18 mouse cellular contexts compared by ENCODE assay signal in the genomic region with DNA sequence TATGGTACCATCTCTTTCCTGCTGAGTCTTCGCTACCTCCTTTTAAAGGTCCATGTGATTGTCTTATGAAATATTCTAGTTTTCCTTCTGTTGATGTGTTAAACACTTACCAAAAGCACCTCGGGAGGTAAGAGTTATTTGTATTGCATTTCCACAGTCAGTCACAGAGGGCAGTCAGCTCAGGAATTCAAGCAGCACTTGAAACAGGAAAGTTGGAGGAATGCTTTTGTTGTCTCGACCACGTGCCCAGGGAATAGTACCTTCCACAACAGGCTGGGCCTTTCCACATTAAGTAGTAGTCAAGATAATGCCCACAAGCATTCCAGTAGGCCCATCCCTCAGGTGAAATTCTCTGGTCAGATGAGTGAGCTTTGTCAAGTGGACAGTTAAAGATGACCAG. TPM values are rescaled to one million over a fixed set of nuclear protein-coding genes. Genes with fewer than 3 reads are reported as not detected.
DNase-seq lines count a peak whose midpoint lies in the region; ATAC-seq and TF ChIP-seq lines count a peak whose summit lies in the region.
"Had no signal": no experiment of that assay in that cellular context is flagged by ENCODE, and none has a peak within 500 bp of the region (broad histone marks: within the 10 kb centered on the region; RNA-seq: fewer than 3 reads in every experiment).

No protein-coding gene starts in this region.

- no peak overlapping the region for H3K4me2 ChIP-seq in heart, embryonic 16.5 days (ENCODE audit: low read depth, low read length)
- no peak overlapping the region for H3K4me2 ChIP-seq in midbrain, postnatal 0 days (ENCODE audit: low read depth, low read length, poor library complexity, severe bottlenecking)
- H3K4me2 ChIP-seq in midbrain, embryonic 15.5 days: no peak overlapping the region
- H3K4me2 ChIP-seq in midbrain, embryonic 14.5 days (ENCODE audit: low read length): no peak overlapping the region
- H3K4me2 ChIP-seq: embryonic facial prominence, embryonic 15.5 days; hindbrain, embryonic 12.5 days; intestine, embryonic 15.5 days; liver, embryonic 13.5 days had no signal

- ATAC-seq in heart, embryonic 16.5 days (replicated peaks; ENCODE audit: extremely low read depth, insufficient read depth, low FRiP score): no peak
- no peak for ATAC-seq in midbrain, postnatal 0 days (ENCODE audit: low FRiP score)
- ATAC-seq in midbrain, embryonic 15.5 days (replicated peaks): no peak
- no peak for ATAC-seq in midbrain, embryonic 14.5 days (ENCODE audit: low FRiP score, low TSS enrichment)
- ATAC-seq: intestine, embryonic 15.5 days had no signal

- peak; percentile 3 for DNase-seq in embryo, embryonic 10.5 days (ENCODE audit: low spot score)
- no peak for DNase-seq in embryo, embryonic 11 days
- DNase-seq in heart, postnatal 25 days (ENCODE audit: low spot score): no peak
- no peak for DNase-seq in midbrain, postnatal 0 days (ENCODE audit: low spot score)
- DNase-seq in ovary, adult 18-20 months (ENCODE audit: low spot score): no peak
- no peak for DNase-seq in midbrain, embryonic 14.5 days
- DNase-seq: adrenal gland, postnatal 10 days; cerebellum, adult 11-12 months; cerebellum, postnatal 25 days; liver, embryonic 13.5 days; thymus, adult 18-20 months had no signal

- peak overlapping the region; percentile 3 for H3K27ac ChIP-seq in heart, embryonic 16.5 days (ENCODE audit: low read length)
- no peak overlapping the region for H3K27ac ChIP-seq in midbrain, postnatal 0 days (ENCODE audit: low read depth, low read length)
- H3K27ac ChIP-seq in midbrain, embryonic 15.5 days: no peak overlapping the region
- H3K27ac ChIP-seq in midbrain, embryonic 14.5 days (replicated peaks; ENCODE audit: low read depth, low read length): no peak overlapping the region
- H3K27ac ChIP-seq: embryonic facial prominence, embryonic 15.5 days; forebrain, embryonic 10.5 days; hindbrain, embryonic 12.5 days; intestine, embryonic 15.5 days; limb, embryonic 10.5 days; liver, embryonic 13.5 days had no signal

- no peaks in the 10 kb centered on the region for H3K9me3 ChIP-seq in heart, embryonic 16.5 days (replicated peaks; ENCODE audit: control insufficient read depth, low read length)
- H3K9me3 ChIP-seq in midbrain, postnatal 0 days (ENCODE audit: low read length): no peaks in the 10 kb centered on the region
- no peaks in the 10 kb centered on the region for H3K9me3 ChIP-seq in midbrain, embryonic 15.5 days
- H3K9me3 ChIP-seq in midbrain, embryonic 14.5 days (ENCODE audit: control insufficient read depth, low read length): no peaks in the 10 kb centered on the region
- H3K9me3 ChIP-seq: embryonic facial prominence, embryonic 15.5 days; forebrain, embryonic 10.5 days; hindbrain, embryonic 12.5 days; intestine, embryonic 15.5 days; limb, embryonic 10.5 days; liver, embryonic 13.5 days had no signal

- intact Hi-C loops in heart, postnatal 25 days (cut with DNase I): no loop called here

- no peak overlapping the region for H3K9ac ChIP-seq in heart, embryonic 16.5 days (ENCODE audit: low read length)
- no peak overlapping the region for H3K9ac ChIP-seq in midbrain, postnatal 0 days (replicated peaks; ENCODE audit: low read length, poor library complexity, severe bottlenecking)
- no peak overlapping the region for H3K9ac ChIP-seq in midbrain, embryonic 15.5 days
- H3K9ac ChIP-seq in midbrain, embryonic 14.5 days (replicated peaks; ENCODE audit: low read length): no peak overlapping the region
- H3K9ac ChIP-seq: embryonic facial prominence, embryonic 15.5 days; hindbrain, embryonic 12.5 days; intestine, embryonic 15.5 days; liver, embryonic 13.5 days had no signal

- 0 out of 2 replicates have a peak, but pooled peaks cover 4% of the 10 kb centered on the region for H3K36me3 ChIP-seq in heart, embryonic 16.5 days (ENCODE audit: control insufficient read depth, insufficient read depth)
- H3K36me3 ChIP-seq in midbrain, postnatal 0 days (ENCODE audit: insufficient read depth, low read length): peaks cover 38% of the 10 kb centered on the region
- H3K36me3 ChIP-seq in midbrain, embryonic 15.5 days (replicated peaks): peaks cover 18% of the 10 kb centered on the region; the same call in 1 of the 2 replicates
- peaks cover 69% of the 10 kb centered on the region for H3K36me3 ChIP-seq in midbrain, embryonic 14.5 days (ENCODE audit: control insufficient read depth, insufficient read depth, low read length)

- peak; percentile 32 for TF ChIP-seq CTCF in midbrain, postnatal 0 days (IDR thresholded peaks at IDR 0.05)

- 27% methylated on average over 4 of the region's 4 CpGs for WGBS in heart, embryonic 16.5 days
- 42% methylated on average over 4 of the region's 4 CpGs for WGBS in midbrain, postnatal 0 days
- 50% methylated on average over 4 of the region's 4 CpGs for WGBS in midbrain, embryonic 15.5 days
- 49% methylated on average over 4 of the region's 4 CpGs for WGBS in midbrain, embryonic 14.5 days

- H3K4me3 ChIP-seq in heart, embryonic 16.5 days (ENCODE audit: low read length): no peak overlapping the region
- no peak overlapping the region for H3K4me3 ChIP-seq in midbrain, postnatal 0 days (ENCODE audit: low read depth, low read length)
- no peak overlapping the region for H3K4me3 ChIP-seq in midbrain, embryonic 15.5 days
- no peak overlapping the region for H3K4me3 ChIP-seq in midbrain, embryonic 14.5 days (replicated peaks; ENCODE audit: low read depth, low read length)
- H3K4me3 ChIP-seq: embryonic facial prominence, embryonic 15.5 days; forebrain, embryonic 10.5 days; hindbrain, embryonic 12.5 days; intestine, embryonic 15.5 days; limb, embryonic 10.5 days; liver, embryonic 13.5 days had no signal

- no peaks in the 10 kb centered on the region for H3K27me3 ChIP-seq in heart, embryonic 16.5 days (ENCODE audit: control insufficient read depth, insufficient read depth, low read length)
- H3K27me3 ChIP-seq in midbrain, postnatal 0 days (ENCODE audit: insufficient read depth, low read length): no peaks in the 10 kb centered on the region
- H3K27me3 ChIP-seq in midbrain, embryonic 15.5 days (replicated peaks): no peaks in the 10 kb centered on the region
- H3K27me3 ChIP-seq in midbrain, embryonic 14.5 days (ENCODE audit: control insufficient read depth, insufficient read depth, low read length): no peaks in the 10 kb centered on the region
- H3K27me3 ChIP-seq: embryonic facial prominence, embryonic 15.5 days; hindbrain, embryonic 12.5 days; intestine, embryonic 15.5 days; liver, embryonic 13.5 days had no signal

- H3K4me1 ChIP-seq in heart, embryonic 16.5 days (ENCODE audit: control insufficient read depth, insufficient read depth, low read length): peaks cover 12% of the 10 kb centered on the region
- no peaks in the 10 kb centered on the region for H3K4me1 ChIP-seq in midbrain, postnatal 0 days (ENCODE audit: insufficient read depth, low read length)
- no peaks in the 10 kb centered on the region for H3K4me1 ChIP-seq in midbrain, embryonic 15.5 days
- no peaks in the 10 kb centered on the region for H3K4me1 ChIP-seq in midbrain, embryonic 14.5 days (ENCODE audit: control insufficient read depth, insufficient read depth, low read length)
- H3K4me1 ChIP-seq: embryonic facial prominence, embryonic 15.5 days; forebrain, embryonic 10.5 days; hindbrain, embryonic 12.5 days; intestine, embryonic 15.5 days; limb, embryonic 10.5 days; liver, embryonic 13.5 days had no signal

RNA-seq across cellular contexts. Expression of gene Tmem181a, which starts 52.9 kb away (rescaled TPM):
- polyA plus RNA-seq in heart, embryonic 16.5 days (2015; fragmentation: Nextera tagmentation; extraction: Ambion mirVana): 14.9 TPM in 2 replicates
- 1 to 10 TPM; 8.7 to 8.8 TPM for total RNA-seq in heart, postnatal 25 days (2021)
- 83.4 and 94.2 TPM in 2 replicates for total RNA-seq in midbrain, postnatal 0 days (2014; rRNA removed)
- polyA plus RNA-seq in midbrain, postnatal 0 days (2015; fragmentation: Nextera tagmentation; extraction: Ambion mirVana): 68.0 and 75.7 TPM in 2 replicates
- 51.9 and 57.8 TPM in 2 replicates for polyA plus RNA-seq in midbrain, embryonic 15.5 days (2015; fragmentation: Nextera tagmentation; extraction: Ambion mirVana)
- polyA plus RNA-seq in midbrain, embryonic 14.5 days (2014; fragmentation: Nextera tagmentation; extraction: Ambion mirVana): 39.1 and 47.6 TPM in 2 replicates
